Mouse (Mus musculus) embryo, embryonic 10 days (tissue): Measurements from ENCODE around the gene Npff.

Experiments
- DNase-seq: peaks from one replicate; pipeline ENCODE4 v3.0.0-alpha.2; 2015; ENCODE audit warnings: low spot score

Gene Npff

GRCm38 (mm10) chr15:102524892-102525485 is at the start of gene Npff:
Gene Npff (minus strand): TSS chr15:102524942.
- peak; percentile 90 for DNase-seq

- DNase-seq: no peak
These were observed 47.3 kb upstream of the Npff start for GRCm38 (mm10) chr15:102572081-102572480.

GRCm38 (mm10) chr15:102567849-102568248 is 43.1 kb upstream of the Npff start:
- no peak for DNase-seq

GRCm38 (mm10) chr15:102563681-102564080 is 38.9 kb upstream of the Npff start:
- no peak for DNase-seq

GRCm38 (mm10) chr15:102563061-102563460 is 38.3 kb upstream of the Npff start:
- no peak for DNase-seq

- no peak for DNase-seq
These were observed 37.7 kb upstream of the Npff start for GRCm38 (mm10) chr15:102562491-102562890.

- DNase-seq: no peak
These were observed 32.8 kb upstream of the Npff start for GRCm38 (mm10) chr15:102557580-102557979.

GRCm38 (mm10) chr15:102555581-102555980 is 30.8 kb upstream of the Npff start:
- DNase-seq: no peak

GRCm38 (mm10) chr15:102552599-102552998 is 27.9 kb upstream of the Npff start:
- no peak for DNase-seq

- DNase-seq: no peak
These were observed 22.7 kb upstream of the Npff start for GRCm38 (mm10) chr15:102547478-102547877.

- no peak for DNase-seq
These were observed 22.1 kb upstream of the Npff start for GRCm38 (mm10) chr15:102546677-102547427.

GRCm38 (mm10) chr15:102546246-102546645 is 21.5 kb upstream of the Npff start:
- DNase-seq: no peak

GRCm38 (mm10) chr15:102544801-102545200 is 20.1 kb upstream of the Npff start:
- no peak for DNase-seq

- no peak for DNase-seq
These were observed 9.2 kb upstream of the Npff start for GRCm38 (mm10) chr15:102533926-102534325.

- no peak for DNase-seq
These were observed 7.6 kb upstream of the Npff start for GRCm38 (mm10) chr15:102532106-102532900.

GRCm38 (mm10) chr15:102531586-102531985 is 6.8 kb upstream of the Npff start:
- no peak for DNase-seq

GRCm38 (mm10) chr15:102530566-102530965 is 5.8 kb upstream of the Npff start:
- no peak for DNase-seq

- DNase-seq: no peak
These were observed 3.7 kb upstream of the Npff start for GRCm38 (mm10) chr15:102528396-102528795.

- no peak for DNase-seq
These were observed 3.2 kb upstream of the Npff start for GRCm38 (mm10) chr15:102527936-102528335.

- DNase-seq: no peak
These were observed 1.6 kb upstream of the Npff start for GRCm38 (mm10) chr15:102526111-102527002.

- no peak for DNase-seq
These were observed 3.3 kb downstream of the Npff start for GRCm38 (mm10) chr15:102521480-102521879.

GRCm38 (mm10) chr15:102520416-102520815 is 4.3 kb downstream of the Npff start:
- no peak for DNase-seq
